Mouse (Mus musculus): Measurements from ENCODE around the gene Cope.

The Cope gene

DNA sequence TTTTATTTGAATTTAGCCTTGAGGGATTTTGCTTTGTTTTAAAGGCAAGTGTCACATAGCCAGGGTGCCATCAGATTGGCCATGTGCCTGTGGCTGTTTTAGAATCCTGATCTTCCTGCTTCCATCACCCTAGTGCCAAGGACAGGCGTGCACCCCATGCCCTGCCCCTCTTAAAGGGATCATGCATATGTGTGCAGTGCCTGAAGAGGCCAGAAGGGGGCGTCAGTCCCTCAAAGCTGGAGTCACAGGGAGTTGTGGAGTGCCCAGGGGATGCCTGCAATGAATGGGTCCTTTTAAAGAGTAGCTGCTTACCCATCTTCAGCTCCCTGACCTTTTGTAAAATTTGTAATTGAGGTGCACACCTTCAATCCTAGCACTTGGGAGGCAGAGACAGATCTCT is 7.0 kb downstream of the Cope start:
- DNase-seq (ENCODE audit: low spot score in 2 of 2): peak; percentile 43 to 48

DNA sequence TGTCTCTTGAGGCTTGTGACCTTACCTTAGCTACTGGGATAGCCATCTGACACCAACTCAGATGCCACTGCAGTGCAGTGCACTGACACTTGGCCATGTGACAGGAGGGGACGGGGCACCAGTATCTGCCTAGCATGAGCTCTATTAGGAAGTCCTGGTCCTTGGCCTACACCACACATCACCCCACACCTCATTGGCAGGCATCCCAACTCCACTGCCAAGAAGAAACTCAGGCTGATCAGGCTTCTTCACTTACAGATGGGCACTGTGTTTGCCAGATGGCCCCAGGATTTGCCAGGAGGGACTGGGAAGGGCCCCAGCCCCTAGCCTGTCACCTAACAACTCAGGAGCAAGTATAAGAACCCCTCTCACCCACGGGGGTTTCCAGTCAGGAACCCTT is 11.1 kb downstream of the Cope start:
- DNase-seq (ENCODE audit: low spot score in 2 of 2): no peak

DNA sequence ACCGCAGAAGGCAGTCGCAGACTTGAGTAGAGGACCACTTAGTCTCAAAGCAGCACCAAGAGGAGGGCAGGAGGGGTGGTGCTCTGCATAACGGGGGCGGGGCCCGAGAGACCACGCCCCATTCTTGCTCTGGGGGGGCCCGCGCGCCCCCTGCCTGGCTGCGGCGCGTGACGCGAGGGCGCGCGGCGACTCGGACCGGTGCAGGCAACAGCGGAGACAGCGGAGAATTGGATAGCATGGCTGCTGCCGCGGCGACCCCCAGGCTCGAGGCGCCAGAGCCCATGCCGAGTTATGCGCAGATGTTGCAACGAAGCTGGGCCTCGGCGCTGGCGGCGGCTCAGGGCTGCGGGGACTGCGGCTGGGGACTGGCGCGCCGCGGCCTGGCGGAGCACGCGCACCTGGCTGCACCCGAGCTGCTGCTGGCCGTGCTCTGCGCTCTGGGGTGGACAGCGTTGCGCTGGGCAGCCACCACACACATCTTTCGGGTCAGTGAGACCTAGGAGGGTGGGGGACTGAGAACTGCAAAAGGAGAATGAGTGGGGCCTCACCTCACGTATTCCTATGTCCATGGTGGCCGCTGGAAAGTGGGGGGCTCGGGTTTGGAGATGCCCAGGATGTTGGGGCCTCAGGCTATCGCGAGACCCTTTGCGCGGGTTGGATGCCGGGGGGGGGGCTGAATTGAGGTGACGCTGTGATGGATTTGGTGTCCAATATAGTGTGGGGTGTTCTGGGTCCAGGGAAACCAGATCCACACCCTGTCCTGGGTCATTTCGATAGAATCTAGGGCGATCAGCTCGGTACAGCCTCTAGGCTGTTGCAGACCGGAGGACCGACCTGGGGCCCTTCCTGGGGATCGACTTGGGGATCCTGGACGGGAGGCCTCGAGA is 13.5 kb downstream of the Cope start, which contains the start of gene Cers1:
Gene Cers1 (plus strand): TSS at position 152 of the 887 bp plus-strand sequence.
- no peak for DNase-seq (ENCODE audit: low spot score in 2 of 2)

DNA sequence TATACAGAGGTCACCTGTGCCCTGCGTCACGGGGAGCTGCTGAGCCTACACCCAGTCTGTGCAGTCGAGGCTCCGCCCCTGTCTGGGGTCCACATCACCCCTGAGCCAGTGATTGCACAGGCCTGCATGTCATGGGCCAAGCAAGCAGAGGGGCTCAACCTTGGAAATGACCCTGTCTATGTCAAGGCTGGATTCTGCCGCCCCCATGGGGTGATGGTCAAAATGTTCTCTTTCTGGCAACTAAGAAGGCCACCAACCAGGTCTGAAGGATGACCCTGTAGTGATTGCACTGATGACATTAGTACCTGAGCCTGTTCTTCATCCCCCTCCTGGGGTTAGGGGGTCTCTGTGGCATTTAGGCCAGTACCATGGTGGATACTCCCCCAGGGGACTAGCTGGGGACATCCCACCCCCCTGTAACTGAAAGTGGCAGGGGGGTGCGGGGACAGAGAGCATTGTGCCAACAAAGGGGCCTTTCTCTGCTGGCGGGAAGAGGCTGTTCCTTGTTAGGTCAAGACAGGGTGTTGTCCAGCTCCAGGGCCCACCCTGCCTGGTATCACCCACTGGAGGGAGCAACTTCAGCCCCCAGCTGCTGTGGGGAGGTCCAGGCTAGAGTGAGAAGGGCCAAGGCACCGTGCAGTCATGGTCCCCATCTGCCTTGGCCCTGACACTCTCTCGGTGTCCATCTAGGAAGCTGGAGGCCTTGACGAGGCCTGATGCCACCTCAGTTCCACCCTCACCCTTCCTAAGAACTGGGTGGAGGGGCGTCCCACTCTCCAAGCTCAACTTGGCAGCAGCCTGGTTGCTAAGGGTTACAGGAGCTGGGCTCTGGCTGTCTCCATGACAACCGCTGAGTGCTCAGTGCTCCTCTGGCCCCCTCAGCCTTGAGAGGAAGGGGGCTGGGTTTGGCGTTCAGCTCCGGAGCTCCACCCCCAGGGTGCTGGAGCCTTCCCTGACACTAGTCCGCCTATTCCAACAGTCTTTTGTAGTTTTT is 14.5 kb downstream of the Cope start:
- DNase-seq (ENCODE audit: low spot score in 2 of 2): no peak

DNA sequence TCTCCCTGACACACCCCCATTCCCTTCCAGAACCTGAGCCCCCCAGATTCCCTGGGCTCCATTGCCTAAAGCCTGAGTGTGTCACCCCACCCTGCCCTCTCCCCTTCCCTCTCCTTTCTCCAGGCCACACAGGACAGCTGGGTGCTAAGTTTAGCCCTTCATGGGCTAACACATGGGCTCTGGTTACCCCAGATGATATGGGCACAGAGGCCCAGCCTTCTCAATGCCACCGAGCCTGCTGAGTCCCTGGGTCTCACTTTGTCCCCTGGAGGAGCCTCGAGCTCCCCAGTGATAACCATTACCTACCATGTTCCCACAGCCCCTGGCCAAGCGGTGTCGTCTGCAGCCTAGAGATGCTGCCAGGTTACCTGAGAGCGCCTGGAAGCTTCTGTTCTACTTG is 15.6 kb downstream of the Cope start:
- DNase-seq (ENCODE audit: low spot score in 2 of 2): no peak

DNA sequence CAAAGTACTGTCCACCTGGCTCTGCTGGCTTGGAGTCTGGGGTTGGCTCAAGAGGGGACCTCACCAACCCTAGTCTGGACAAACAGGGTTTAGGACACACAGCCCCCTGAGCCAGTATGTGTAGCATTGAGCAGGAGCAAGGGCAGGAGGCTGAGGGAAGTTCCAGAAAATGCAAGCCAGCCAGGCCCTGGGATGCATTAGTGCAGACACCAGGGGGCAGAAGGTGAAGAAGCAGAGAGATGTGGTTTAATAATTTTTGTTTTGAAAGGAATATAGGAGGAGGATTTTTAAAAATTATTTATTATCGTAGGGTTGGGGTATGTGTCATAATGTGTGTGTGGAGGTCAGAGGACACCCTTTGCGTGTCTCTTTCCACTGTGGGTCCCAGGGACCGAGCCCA is 21.4 kb downstream of the Cope start:
- DNase-seq (ENCODE audit: low spot score in 2 of 2): no peak

DNA sequence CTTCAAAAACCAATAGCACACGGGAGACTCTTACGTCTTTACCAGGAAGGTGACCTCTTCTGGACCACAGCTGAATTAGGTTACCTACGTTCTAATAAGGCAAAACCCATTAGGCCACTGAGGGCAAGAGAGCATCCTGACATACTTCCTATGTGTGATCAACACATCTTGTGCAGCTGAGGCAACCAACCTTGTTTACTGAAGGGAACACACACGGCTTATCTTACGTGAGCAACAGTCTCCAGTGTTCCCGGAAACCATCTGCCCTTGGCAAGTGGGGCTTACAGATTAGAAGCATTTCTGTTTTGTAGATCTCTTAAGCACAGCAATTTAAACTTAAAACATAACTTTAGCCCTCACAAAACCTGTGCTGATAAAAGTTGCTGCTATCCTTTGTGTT is 25.2 kb downstream of the Cope start:
- no peak for DNase-seq (ENCODE audit: low spot score in 2 of 2)

DNA sequence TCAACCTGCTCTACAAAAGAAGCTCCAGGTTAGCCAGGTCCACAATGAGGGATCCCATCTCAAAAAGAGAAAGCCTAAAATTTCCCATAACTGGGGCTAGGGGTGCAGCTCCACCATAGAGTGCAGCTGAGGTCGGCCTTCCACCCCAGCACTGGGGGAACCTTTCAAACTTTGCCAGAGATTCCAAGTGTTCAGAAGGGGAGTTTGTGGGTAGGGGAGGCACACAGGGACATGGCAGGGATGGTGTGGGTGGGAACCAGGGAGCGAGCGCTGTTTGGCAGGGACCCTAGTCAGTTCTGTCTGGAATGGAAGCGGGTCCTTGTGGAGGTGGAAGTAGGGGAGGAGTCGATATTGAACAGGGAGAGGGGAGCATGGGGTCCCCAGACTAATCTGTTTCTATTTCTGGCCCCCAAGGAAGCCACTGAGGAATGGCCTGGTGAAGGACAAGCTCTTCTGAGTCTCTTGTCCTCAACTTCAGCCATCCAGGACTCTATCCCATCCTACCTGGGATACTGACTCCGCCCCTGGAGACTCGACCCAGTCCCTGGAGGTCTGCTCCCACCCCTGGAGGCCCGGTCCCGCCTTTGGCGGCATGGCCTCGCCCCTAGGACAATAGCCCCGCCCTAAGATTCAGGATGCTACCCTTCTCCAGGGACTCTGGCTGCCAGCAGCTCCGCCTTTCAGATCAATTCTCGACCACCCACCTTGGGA is 27.0 kb downstream of the Cope start, which contains the start of gene Gdf1:
Gene Gdf1 (plus strand): TSS at position 694 of the 711 bp plus-strand sequence.
- DNase-seq (ENCODE audit: low spot score in 2 of 2): no peak

DNA sequence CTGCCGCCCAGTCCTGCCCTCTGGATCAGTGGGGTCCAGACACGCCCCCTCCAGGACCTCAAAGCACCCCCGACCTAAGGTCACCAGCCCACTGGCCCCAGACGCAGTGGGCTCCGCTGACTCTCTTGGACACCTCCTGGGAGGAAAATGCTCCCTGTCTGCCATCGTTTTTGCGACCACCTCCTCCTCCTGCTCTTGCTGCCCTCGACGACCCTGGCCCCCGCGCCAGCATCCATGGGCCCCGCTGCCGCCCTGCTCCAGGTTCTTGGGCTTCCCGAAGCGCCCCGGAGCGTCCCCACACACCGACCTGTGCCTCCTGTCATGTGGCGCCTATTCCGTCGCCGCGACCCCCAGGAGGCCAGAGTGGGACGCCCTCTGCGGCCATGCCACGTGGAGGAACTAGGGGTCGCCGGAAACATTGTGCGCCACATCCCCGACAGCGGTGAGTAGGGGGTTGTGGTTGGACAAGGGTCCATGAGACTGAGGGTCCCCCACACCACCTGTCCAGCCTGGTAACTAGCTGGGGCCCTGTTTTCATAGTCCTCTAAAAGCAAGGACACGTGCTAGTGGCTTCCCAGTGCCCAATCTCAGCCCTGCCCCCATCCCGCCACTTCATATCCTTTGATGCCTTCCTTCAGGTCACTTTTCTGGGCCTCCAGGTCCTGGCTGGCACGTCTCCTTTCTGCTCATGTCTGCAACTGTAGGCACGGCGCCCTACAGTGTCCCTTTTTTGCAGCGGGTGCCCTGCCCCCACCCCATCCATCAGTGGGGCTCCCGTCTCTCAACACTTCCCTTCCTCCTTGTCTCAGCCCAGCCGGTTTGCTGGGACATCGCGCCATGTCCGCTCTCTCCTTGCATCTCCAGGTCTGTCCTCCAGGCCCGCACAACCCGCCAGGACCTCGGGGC is 27.8 kb downstream of the Cope start:
- DNase-seq (ENCODE audit: low spot score in 2 of 2): no peak

- no peak for DNase-seq (ENCODE audit: low spot score in 2 of 2)
Measured at GRCm38 (mm10) chr8:70330741-70331364, 28.5 kb downstream of the Cope start.

- DNase-seq (ENCODE audit: low spot score in 2 of 2): no peak
Measured at GRCm38 (mm10) chr8:70331526-70331925, 29.2 kb downstream of the Cope start.

GRCm38 (mm10) chr8:70332070-70332877 is 30.0 kb downstream of the Cope start:
- no peak for DNase-seq (ENCODE audit: low spot score in 2 of 2)

- DNase-seq (ENCODE audit: low spot score in 2 of 2): no peak
Measured at GRCm38 (mm10) chr8:70332878-70333202, 30.5 kb downstream of the Cope start.

DNA sequence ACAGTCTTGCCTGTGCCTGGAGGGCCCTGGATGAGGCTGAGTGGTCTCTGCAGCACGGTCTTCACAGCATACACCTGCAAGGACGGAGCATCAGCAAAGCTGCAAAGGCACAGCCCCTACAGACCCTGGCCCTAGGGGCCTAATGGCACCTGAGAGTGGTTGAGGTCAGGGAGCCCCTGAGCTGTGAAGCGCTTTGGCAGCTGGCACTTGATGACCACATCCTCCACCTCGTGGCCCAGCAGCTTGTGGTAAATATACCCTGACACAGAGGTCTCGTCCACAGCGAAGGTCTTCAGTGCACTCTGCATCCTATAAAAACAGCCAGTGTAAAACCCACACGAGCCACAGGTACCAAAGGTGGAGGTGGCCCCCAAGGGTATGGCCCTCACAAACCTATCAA is 36.6 kb downstream of the Cope start:
- peak; percentile 64 to 79 for DNase-seq (ENCODE audit: low spot score in 2 of 2)

- DNase-seq (ENCODE audit: low spot score in 2 of 2): no peak
Measured at GRCm38 (mm10) chr8:70340659-70341058, 38.3 kb downstream of the Cope start.

- peak; percentile 82 to 93 for DNase-seq (ENCODE audit: low spot score in 2 of 2)
Measured at GRCm38 (mm10) chr8:70342007-70342406, 39.7 kb downstream of the Cope start.

DNA sequence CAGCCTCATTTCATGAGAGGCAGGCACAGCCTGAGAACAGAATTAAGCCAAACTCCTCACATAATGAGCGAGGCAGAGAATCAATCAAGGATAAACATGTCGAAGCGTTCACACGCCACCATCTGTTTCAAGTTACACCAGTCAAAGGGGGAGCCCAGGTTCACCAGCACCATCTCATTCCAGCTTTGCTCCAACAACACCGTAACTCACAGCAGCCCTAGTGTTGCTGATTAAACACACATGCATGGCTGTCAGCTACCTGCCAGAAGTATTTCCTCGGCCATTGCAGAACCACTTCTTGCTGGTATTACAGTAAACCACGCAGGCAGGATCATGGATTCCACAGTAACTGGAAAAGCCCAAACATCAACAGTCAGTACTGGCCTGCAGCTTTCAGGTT is 40.8 kb downstream of the Cope start:
- no peak for DNase-seq (ENCODE audit: low spot score in 2 of 2)

DNA sequence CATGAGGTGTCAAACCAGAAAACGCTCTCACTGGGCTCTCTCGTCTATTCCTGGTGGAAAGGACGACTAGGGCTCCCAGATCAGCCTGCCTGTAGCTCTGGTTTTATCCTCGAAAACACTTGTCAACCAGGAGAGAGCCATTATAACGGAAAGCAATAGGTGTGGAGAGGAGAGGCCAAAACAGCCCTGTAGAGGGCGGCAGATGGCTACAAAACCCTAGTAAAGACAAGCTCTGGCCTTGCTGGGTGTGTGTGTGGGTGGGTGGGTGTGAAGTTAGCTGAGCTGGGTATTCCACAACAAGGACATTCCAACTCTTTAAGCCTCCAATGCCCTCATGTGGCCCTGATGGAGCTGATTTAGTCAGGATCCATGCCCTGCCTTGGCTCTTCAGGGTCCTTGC is 41.4 kb downstream of the Cope start:
- peak; percentile 36 to 39 for DNase-seq (ENCODE audit: low spot score in 2 of 2)

- DNase-seq (ENCODE audit: low spot score in 2 of 2): no peak
Measured at GRCm38 (mm10) chr8:70344279-70344678, 42.0 kb downstream of the Cope start.
